Mouse (Mus musculus): Measurements from ENCODE around the gene Ubtd1. TPM values are rescaled to one million over a fixed set of nuclear protein-coding genes. Genes with fewer than 3 reads are reported as not detected.

Gene Ubtd1
- total and polyA plus RNA-seq, 3 experiments: 9.1 to 15.5 TPM; not detected in 1

- Histone ChIP-seq H3K36me3 (ENCODE audit: control insufficient read depth in 1 of 2, insufficient read depth in 2 of 2, low read length in 2 of 2) (no peaks in the 10 kb centered on the region), H3K27me3 (ENCODE audit: control insufficient read depth in 1 of 2, insufficient read depth in 2 of 2, low read length in 2 of 2) (peaks cover 0 to 4% of the 10 kb centered on the region in 2 experiments; a peak in 2 of 4 replicates), H3K27ac (ENCODE audit: control insufficient read depth, low read depth, low read length) (no peak overlapping the region), H3K9me3 (replicated peaks; ENCODE audit: insufficient read depth, low read length) (no peaks in the 10 kb centered on the region), H3K4me1 (ENCODE audit: control insufficient read depth in 1 of 2, insufficient read depth in 2 of 2, low read length in 2 of 2) (peaks cover 0 to 12% of the 10 kb centered on the region in 2 experiments; a peak in 1 of 4 replicates), H3K4me3 (ENCODE audit: control insufficient read depth in 1 of 2, insufficient read depth in 1 of 2, low read depth in 2 of 2, low read length in 2 of 2) (no peak overlapping the region), H3K79me2 (ENCODE audit: control insufficient read depth, insufficient read depth, low read length, poor library complexity) (no peaks in the 10 kb centered on the region), H3K9ac (ENCODE audit: control insufficient read depth, low read depth, low read length, poor library complexity, severe bottlenecking) (no peak overlapping the region)
- TF ChIP-seq TAL1 (IDR thresholded peaks at IDR 0.05; ENCODE audit: low read length) (no peak), RCOR1 (IDR thresholded peaks at IDR 0.05; ENCODE audit: low read depth, low read length) (no peak), ZMIZ1 (IDR thresholded peaks at IDR 0.05; ENCODE audit: low read depth, low read length) (no peak), MXI1 (IDR thresholded peaks at IDR 0.05; ENCODE audit: low read depth, low read length) (no peak), CTCF (IDR thresholded peaks at IDR 0.05 in 2 of 3, conservative IDR thresholded peaks at IDR 0.05 in 1 of 3; ENCODE audit: control insufficient read depth in 1 of 3, insufficient read depth in 1 of 3, low read depth in 2 of 3, low read length in 3 of 3, poor library complexity in 1 of 3, severe bottlenecking in 1 of 3) (no peak), POLR2AphosphoS2 (IDR thresholded peaks at IDR 0.05; ENCODE audit: low read length) (no peak), E2F4 (IDR thresholded peaks at IDR 0.05; ENCODE audit: borderline replicate concordance, low read depth, low read length) (no peak), MAFK (IDR thresholded peaks at IDR 0.05; ENCODE audit: borderline replicate concordance, low read depth, low read length) (no peak), USF2 (IDR thresholded peaks at IDR 0.05; ENCODE audit: borderline replicate concordance in 1 of 2, insufficient read depth in 1 of 2, low read depth in 1 of 2, low read length in 2 of 2) (no peak)
- no peak for DNase-seq (ENCODE audit: low read depth, low spot score)
Measured at GRCm38 (mm10) chr19:42075051-42075450, 93.5 kb downstream of the Ubtd1 start.

- TF ChIP-seq TCF12 (IDR thresholded peaks at IDR 0.05; ENCODE audit: low read depth, low read length): no peak
- TF ChIP-seq ELF1 (IDR thresholded peaks at IDR 0.05; ENCODE audit: low read depth, low read length): no peak
- TF ChIP-seq RAD21 (IDR thresholded peaks at IDR 0.05; ENCODE audit: low read depth, low read length): no peak
- no peak for TF ChIP-seq BHLHE40 (IDR thresholded peaks at IDR 0.05; ENCODE audit: borderline replicate concordance, low read depth, low read length)
- no peak for TF ChIP-seq CHD1 (IDR thresholded peaks at IDR 0.05; ENCODE audit: low read depth, low read length)
- TF ChIP-seq ETS1 (IDR thresholded peaks at IDR 0.05; ENCODE audit: low read depth, low read length): no peak
- no peak for TF ChIP-seq MAZ (IDR thresholded peaks at IDR 0.05; ENCODE audit: low read depth, low read length)
- no peak for TF ChIP-seq UBTF (IDR thresholded peaks at IDR 0.05; ENCODE audit: borderline replicate concordance, insufficient read depth, low read depth, low read length)
- no peak for TF ChIP-seq SMC3 (IDR thresholded peaks at IDR 0.05; ENCODE audit: low read depth, low read length)
- TF ChIP-seq USF2 (IDR thresholded peaks at IDR 0.05; ENCODE audit: borderline replicate concordance in 1 of 2, insufficient read depth in 1 of 2, low read depth in 1 of 2, low read length in 2 of 2): no peak
- TF ChIP-seq GATA1 (IDR thresholded peaks at IDR 0.05; ENCODE audit: low read depth, low read length): no peak
- no peak for TF ChIP-seq EP300 (IDR thresholded peaks at IDR 0.05; ENCODE audit: low read depth in 1 of 2, low read length in 2 of 2)
- TF ChIP-seq NELFE (IDR thresholded peaks at IDR 0.05; ENCODE audit: low read depth, low read length): no peak
- no peak for TF ChIP-seq MYB (IDR thresholded peaks at IDR 0.05; ENCODE audit: low read depth, low read length)
- no peak for TF ChIP-seq POLR2AphosphoS2 (IDR thresholded peaks at IDR 0.05; ENCODE audit: low read length)
- no peak for TF ChIP-seq MXI1 (IDR thresholded peaks at IDR 0.05; ENCODE audit: low read depth, low read length)
Measured at GRCm38 (mm10) chr19:42075992-42076391, 94.4 kb downstream of the Ubtd1 start.

More at GRCm38 (mm10) chr19:42075992-42076391, 94.4 kb downstream of the Ubtd1 start:
- no peak overlapping the region for H3K27ac ChIP-seq (ENCODE audit: control insufficient read depth, low read depth, low read length)
- H3K9me3 ChIP-seq (replicated peaks; ENCODE audit: insufficient read depth, low read length): no peaks in the 10 kb centered on the region
- H3K4me1 ChIP-seq (ENCODE audit: control insufficient read depth in 1 of 2, insufficient read depth in 2 of 2, low read length in 2 of 2): peaks cover 0 to 13% of the 10 kb centered on the region in 2 experiments; a peak in 2 of 4 replicates
- H3K27me3 ChIP-seq (ENCODE audit: control insufficient read depth in 1 of 2, insufficient read depth in 2 of 2, low read length in 2 of 2): peaks cover 2 to 4% of the 10 kb centered on the region in 2 experiments; a peak in 3 of 4 replicates
- no peak overlapping the region for H3K9ac ChIP-seq (ENCODE audit: control insufficient read depth, low read depth, low read length, poor library complexity, severe bottlenecking)
- no peak for DNase-seq (ENCODE audit: low read depth, low spot score)
- H3K36me3 ChIP-seq (ENCODE audit: control insufficient read depth in 1 of 2, insufficient read depth in 2 of 2, low read length in 2 of 2): peaks cover 0 to 1% of the 10 kb centered on the region in 2 experiments; a peak in 1 of 4 replicates
- no peaks in the 10 kb centered on the region for H3K79me2 ChIP-seq (ENCODE audit: control insufficient read depth, insufficient read depth, low read length, poor library complexity)
- H3K4me3 ChIP-seq (ENCODE audit: control insufficient read depth in 1 of 2, insufficient read depth in 1 of 2, low read depth in 2 of 2, low read length in 2 of 2): no peak overlapping the region
